Mouse (Mus musculus): ENCODE measurements around the gene Klf5.

Klf5 gene

GRCm38 (mm10) chr14:99310358-99310757, 11.9 kb downstream of the Klf5 start:
- no peak for DNase-seq (ENCODE audit: low read depth, low spot score)

GRCm38 (mm10) chr14:99313062-99313461, 14.6 kb downstream of the Klf5 start:
- no peak for DNase-seq (ENCODE audit: low read depth, low spot score)

- DNase-seq (ENCODE audit: low read depth, low spot score) = no peak
Measured at GRCm38 (mm10) chr14:99316275-99316674, 17.8 kb downstream of the Klf5 start.

- DNase-seq (ENCODE audit: low read depth, low spot score) = no peak
Measured at GRCm38 (mm10) chr14:99320736-99321135, 22.2 kb downstream of the Klf5 start.

GRCm38 (mm10) chr14:99323376-99323775, 24.9 kb downstream of the Klf5 start:
- no peak for DNase-seq (ENCODE audit: low read depth, low spot score)

GRCm38 (mm10) chr14:99324523-99324922, 26.0 kb downstream of the Klf5 start:
- no peak for DNase-seq (ENCODE audit: low read depth, low spot score)

GRCm38 (mm10) chr14:99325597-99326472, 27.3 kb downstream of the Klf5 start:
- no peak for DNase-seq (ENCODE audit: low read depth, low spot score)

- no peak for DNase-seq (ENCODE audit: low read depth, low spot score)
Measured at GRCm38 (mm10) chr14:99336598-99336997, 38.1 kb downstream of the Klf5 start.

GRCm38 (mm10) chr14:99339021-99339420, 40.5 kb downstream of the Klf5 start:
- DNase-seq (ENCODE audit: low read depth, low spot score) = no peak

GRCm38 (mm10) chr14:99339681-99340522, 41.4 kb downstream of the Klf5 start:
- DNase-seq (ENCODE audit: low read depth, low spot score) = no peak

GRCm38 (mm10) chr14:99340703-99341102, 42.2 kb downstream of the Klf5 start:
- DNase-seq (ENCODE audit: low read depth, low spot score) = no peak

- DNase-seq (ENCODE audit: low read depth, low spot score) = no peak
Measured at GRCm38 (mm10) chr14:99348175-99348764, 49.8 kb downstream of the Klf5 start.

GRCm38 (mm10) chr14:99349606-99350005, 51.1 kb downstream of the Klf5 start:
- DNase-seq (ENCODE audit: low read depth, low spot score) = no peak

GRCm38 (mm10) chr14:99352989-99353388, 54.5 kb downstream of the Klf5 start:
- DNase-seq (ENCODE audit: low read depth, low spot score) = no peak

- DNase-seq (ENCODE audit: low read depth, low spot score) = no peak
Measured at GRCm38 (mm10) chr14:99354046-99354445, 55.6 kb downstream of the Klf5 start.

- DNase-seq (ENCODE audit: low read depth, low spot score) = no peak
Measured at GRCm38 (mm10) chr14:99354761-99355609, 56.5 kb downstream of the Klf5 start.

GRCm38 (mm10) chr14:99355610-99355870, 57.0 kb downstream of the Klf5 start:
- no peak for DNase-seq (ENCODE audit: low read depth, low spot score)

- no peak for DNase-seq (ENCODE audit: low read depth, low spot score)
Measured at GRCm38 (mm10) chr14:99362956-99363355, 64.5 kb downstream of the Klf5 start.

- no peak for DNase-seq (ENCODE audit: low read depth, low spot score)
Measured at GRCm38 (mm10) chr14:99364007-99364784, 65.7 kb downstream of the Klf5 start.

All from retina, postnatal 7 days (tissue).